Mouse (Mus musculus) heart, embryonic 12.5 days (tissue): Measurements from ENCODE around the gene Olfr419. TPM values are rescaled to one million over a fixed set of nuclear protein-coding genes. Genes with fewer than 3 reads are reported as not detected.

Experiments used
- ATAC-seq: fragments of 200-750 bp; cut with Nextera tagmentation; 2 replicates; pipeline ENCODE4 v1.8.0; 2017; ENCODE audit warnings: moderate TSS enrichment, moderate library complexity; ENCODE audit not compliant: insufficient number of reproducible peaks, low FRiP score
- H3K27ac ChIP-seq: fragments of 300-500 bp; sonication (generic); 2 replicates; pipeline ENCODE4 v1.5.1; 2016; ENCODE audit warnings: mild to moderate bottlenecking, moderate library complexity; ENCODE audit not compliant: poor library complexity, severe bottlenecking
- H3K27me3 ChIP-seq: fragments of 300-500 bp; sonication (generic); replicated peaks from 2 replicates; pipeline ENCODE4 v1.6.1; 2016; ENCODE audit warnings: mild to moderate bottlenecking, moderate library complexity
- H3K36me3 ChIP-seq: fragments of 300-500 bp; sonication (generic); 2 replicates; pipeline ENCODE4 v1.6.1; 2016; ENCODE audit warnings: mild to moderate bottlenecking, moderate library complexity
- H3K4me1 ChIP-seq: fragments of 300-500 bp; sonication (generic); replicated peaks from 2 replicates; pipeline ENCODE4 v1.6.1; 2016; ENCODE audit warnings: mild to moderate bottlenecking
- H3K4me2 ChIP-seq: fragments of 300-500 bp; sonication (generic); 2 replicates; pipeline ENCODE4 v1.6.1; 2016; ENCODE audit warnings: mild to moderate bottlenecking, moderate library complexity
- H3K4me3 ChIP-seq: fragments of 300-500 bp; sonication (generic); 2 replicates; pipeline ENCODE4 v1.5.1; 2016; ENCODE audit warnings: mild to moderate bottlenecking
- H3K9ac ChIP-seq: fragments of 300-500 bp; sonication (generic); 2 replicates; pipeline ENCODE4 v1.6.1; 2016; ENCODE audit warnings: mild to moderate bottlenecking, moderate library complexity
- H3K9me3 ChIP-seq: fragments of 300-500 bp; sonication (generic); replicated peaks from 2 replicates; pipeline ENCODE4 v1.6.1; 2016; ENCODE audit warnings: mild to moderate bottlenecking, moderate library complexity
- WGBS: fragments of 180-500 bp; shearing (Covaris S2); methylation state at CpG from one replicate; pipeline ENCODE4 v1.1.7; 2016; 5-methylcytosine and 5-hydroxymethylcytosine counted together
- polyA plus RNA-seq: library from polyadenylated mRNA; unstranded; fragments of >200 nt; fragmentation: Nextera tagmentation; extraction: Ambion mirVana; gene quantifications from 2 replicates; pipeline ENCODE4 v1.2.1, GENCODE M21; 2016

Olfr419 gene
- not detected in 2 replicates for polyA plus RNA-seq

- Histone ChIP-seq H3K4me1 (no peaks in the 10 kb centered on the region), H3K4me2 (no peak within 1 kb of the TSS), H3K27ac (no peak within 1 kb of the TSS), H3K9me3 (no peaks in the 10 kb centered on the region), H3K4me3 (no peak within 1 kb of the TSS), H3K27me3 (no peaks in the 10 kb centered on the region), H3K36me3 (no peaks in the 10 kb centered on the region), H3K9ac (no peak within 1 kb of the TSS)
- 76% methylated on average over 3 of the region's 3 CpGs for WGBS
- ATAC-seq: no peak
These were observed at the start of gene Olfr419 for GRCm38 (mm10) chr1:174251961-174252360. Gene Olfr419, minus strand, starts transcription at chr1:174252061.

- H3K9ac ChIP-seq: no peak overlapping the region
- H3K4me3 ChIP-seq: no peak overlapping the region
- no peaks in the 10 kb centered on the region for H3K4me1 ChIP-seq
- WGBS: 67% methylated on average over 3 of the region's 3 CpGs
- no peaks in the 10 kb centered on the region for H3K27me3 ChIP-seq
- H3K27ac ChIP-seq: no peak overlapping the region
- no peak for ATAC-seq
- no peaks in the 10 kb centered on the region for H3K36me3 ChIP-seq
- no peaks in the 10 kb centered on the region for H3K9me3 ChIP-seq
- no peak overlapping the region for H3K4me2 ChIP-seq
These were observed 18.8 kb upstream of the Olfr419 start for GRCm38 (mm10) chr1:174270643-174271042.

GRCm38 (mm10) chr1:174269162-174269561 lies 17.3 kb upstream of the Olfr419 start:
- Histone ChIP-seq H3K4me3 (no peak overlapping the region), H3K27ac (no peak overlapping the region), H3K4me1 (no peaks in the 10 kb centered on the region), H3K27me3 (no peaks in the 10 kb centered on the region), H3K4me2 (no peak overlapping the region), H3K9ac (no peak overlapping the region), H3K9me3 (no peaks in the 10 kb centered on the region), H3K36me3 (no peaks in the 10 kb centered on the region)
- ATAC-seq: no peak
- 50% methylated on average over 4 of the region's 4 CpGs for WGBS

- no peak for ATAC-seq
- no peaks in the 10 kb centered on the region for H3K9me3 ChIP-seq
- H3K27ac ChIP-seq: no peak overlapping the region
- no peak overlapping the region for H3K9ac ChIP-seq
- H3K36me3 ChIP-seq: no peaks in the 10 kb centered on the region
- H3K27me3 ChIP-seq: no peaks in the 10 kb centered on the region
- 77% methylated on average over 4 of the region's 4 CpGs for WGBS
- no peak overlapping the region for H3K4me2 ChIP-seq
- H3K4me1 ChIP-seq: no peaks in the 10 kb centered on the region
- no peak overlapping the region for H3K4me3 ChIP-seq
These were observed 16.0 kb upstream of the Olfr419 start for GRCm38 (mm10) chr1:174267816-174268215.

GRCm38 (mm10) chr1:174250376-174250775 lies 1.5 kb downstream of the Olfr419 start:
- WGBS: 80% methylated on average over 2 of the region's 2 CpGs

GRCm38 (mm10) chr1:174247170-174247569 lies 4.7 kb downstream of the Olfr419 start:
- 90% methylated on average over 6 of the region's 6 CpGs for WGBS
- H3K4me1 ChIP-seq: no peaks in the 10 kb centered on the region
- no peaks in the 10 kb centered on the region for H3K9me3 ChIP-seq
- H3K9ac ChIP-seq: no peak overlapping the region
- ATAC-seq: no peak
- H3K4me2 ChIP-seq: no peak overlapping the region
- no peaks in the 10 kb centered on the region for H3K27me3 ChIP-seq
- no peak overlapping the region for H3K4me3 ChIP-seq
- H3K36me3 ChIP-seq: no peaks in the 10 kb centered on the region
- H3K27ac ChIP-seq: no peak overlapping the region

More at GRCm38 (mm10) chr1:174250376-174250775, 1.5 kb downstream of the Olfr419 start:
- no peaks in the 10 kb centered on the region for H3K36me3 ChIP-seq
- H3K9me3 ChIP-seq: no peaks in the 10 kb centered on the region
- no peak overlapping the region for H3K27ac ChIP-seq
- H3K4me2 ChIP-seq: no peak overlapping the region
- no peaks in the 10 kb centered on the region for H3K27me3 ChIP-seq
- ATAC-seq: no peak
- H3K4me3 ChIP-seq: no peak overlapping the region
- H3K9ac ChIP-seq: no peak overlapping the region
- no peaks in the 10 kb centered on the region for H3K4me1 ChIP-seq

- Histone ChIP-seq H3K4me3 (no peak overlapping the region), H3K4me1 (no peaks in the 10 kb centered on the region), H3K9ac (no peak overlapping the region), H3K4me2 (no peak overlapping the region), H3K36me3 (no peaks in the 10 kb centered on the region), H3K27ac (no peak overlapping the region), H3K9me3 (no peaks in the 10 kb centered on the region), H3K27me3 (no peaks in the 10 kb centered on the region)
- 39% methylated on average over 1 of the region's 1 CpGs for WGBS
- ATAC-seq: peak; percentile 71
These were observed 5.8 kb downstream of the Olfr419 start for GRCm38 (mm10) chr1:174246080-174246479.

- Histone ChIP-seq H3K36me3 (no peaks in the 10 kb centered on the region), H3K9me3 (no peaks in the 10 kb centered on the region), H3K9ac (no peak overlapping the region), H3K4me2 (no peak overlapping the region), H3K27me3 (no peaks in the 10 kb centered on the region), H3K27ac (no peak overlapping the region), H3K4me3 (no peak overlapping the region), H3K4me1 (peaks cover 4% of the 10 kb centered on the region; the same call in 1 of the 2 replicates)
- ATAC-seq: no peak
- 96% methylated on average over 2 of the region's 2 CpGs for WGBS
These were observed 7.2 kb downstream of the Olfr419 start for GRCm38 (mm10) chr1:174244621-174245020.

GRCm38 (mm10) chr1:174239916-174240315 lies 11.9 kb downstream of the Olfr419 start:
- H3K4me3 ChIP-seq: no peak overlapping the region
- peak; percentile 33; the same call in 1 of the 2 replicates for ATAC-seq
- no peaks in the 10 kb centered on the region for H3K9me3 ChIP-seq
- no peaks in the 10 kb centered on the region for H3K36me3 ChIP-seq
- no peaks in the 10 kb centered on the region for H3K27me3 ChIP-seq
- WGBS: 41% methylated on average over 4 of the region's 4 CpGs
- peaks cover 5% of the 10 kb centered on the region; the same call in 1 of the 2 replicates for H3K4me1 ChIP-seq
- H3K27ac ChIP-seq: peak overlapping the region; percentile 83
- peak overlapping the region; percentile 18; the same call in 1 of the 2 replicates for H3K4me2 ChIP-seq
- no peak overlapping the region for H3K9ac ChIP-seq

GRCm38 (mm10) chr1:174216528-174217204 lies 35.2 kb downstream of the Olfr419 start:
- Histone ChIP-seq H3K9ac (no peak overlapping the region), H3K27ac (no peak overlapping the region), H3K36me3 (no peaks in the 10 kb centered on the region), H3K9me3 (no peaks in the 10 kb centered on the region), H3K27me3 (no peaks in the 10 kb centered on the region), H3K4me3 (no peak overlapping the region), H3K4me2 (no peak overlapping the region), H3K4me1 (no peaks in the 10 kb centered on the region)
- no peak for ATAC-seq
- WGBS: 83% methylated on average over 8 of the region's 8 CpGs

- H3K27me3 ChIP-seq: no peaks in the 10 kb centered on the region
- no peak overlapping the region for H3K9ac ChIP-seq
- no peaks in the 10 kb centered on the region for H3K36me3 ChIP-seq
- no peak overlapping the region for H3K4me3 ChIP-seq
- no peaks in the 10 kb centered on the region for H3K9me3 ChIP-seq
- no peaks in the 10 kb centered on the region for H3K4me1 ChIP-seq
- no peak overlapping the region for H3K4me2 ChIP-seq
- H3K27ac ChIP-seq: no peak overlapping the region
- no peak for ATAC-seq
- WGBS: 52% methylated on average over 8 of the region's 8 CpGs
These were observed 36.4 kb downstream of the Olfr419 start for GRCm38 (mm10) chr1:174215270-174216038.
